Mouse (Mus musculus): ENCODE results near the gene Ccdc40. TPM values are rescaled to one million over a fixed set of nuclear protein-coding genes. Genes with fewer than 3 reads are reported as not detected.
A peak's percentile ranks its signal among the peaks of the same experiment; 100 is the strongest.

Gene Ccdc40
- polyA plus RNA-seq, 1 experiment from 2014 or later = 12.1 TPM

DNA sequence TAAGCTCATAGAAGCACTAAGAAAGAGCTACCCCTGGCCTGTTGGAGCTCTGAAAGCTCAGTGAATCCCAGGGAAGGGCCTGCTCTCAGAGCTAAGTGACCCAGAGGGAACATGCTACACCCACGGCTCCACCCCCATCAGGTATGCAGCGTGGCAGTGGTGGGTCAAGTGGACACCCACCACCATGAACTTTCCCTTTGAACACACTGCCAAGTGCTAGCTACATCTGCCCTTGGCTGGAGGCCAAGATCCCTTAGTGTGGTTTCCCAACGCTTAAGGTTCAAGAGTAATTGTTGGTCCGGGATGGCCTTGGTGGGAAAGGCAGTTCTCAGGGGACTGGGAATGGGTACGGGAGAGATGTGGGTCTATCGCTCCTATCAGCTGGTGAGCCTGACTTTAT is 40.0 kb upstream of the Ccdc40 start:
- H3K4me3 ChIP-seq (ENCODE audit: low read depth, low read length) = no peak overlapping the region
- H3K36me3 ChIP-seq (replicated peaks; ENCODE audit: control insufficient read depth, insufficient read depth, low read depth, low read length) = no peaks in the 10 kb centered on the region
- no peak overlapping the region for H3K9ac ChIP-seq (replicated peaks; ENCODE audit: low read length)
- DNase-seq (ENCODE audit: low spot score) = no peak
- no peak for ATAC-seq (replicated peaks; ENCODE audit: insufficient number of reproducible peaks, low FRiP score, low TSS enrichment, low read depth)
- H3K9me3 ChIP-seq (replicated peaks; ENCODE audit: control insufficient read depth, low read length) = no peaks in the 10 kb centered on the region
- no peaks in the 10 kb centered on the region for H3K27me3 ChIP-seq (ENCODE audit: control insufficient read depth, insufficient read depth, low read length)
- peaks cover 4% of the 10 kb centered on the region; the same call in 1 of the 2 replicates for H3K4me1 ChIP-seq (ENCODE audit: control insufficient read depth, insufficient read depth, low read length)
- H3K27ac ChIP-seq (replicated peaks; ENCODE audit: low read depth, low read length) = no peak overlapping the region
- 77% methylated on average over 6 of the region's 6 CpGs for WGBS
- H3K4me2 ChIP-seq (ENCODE audit: low read depth, low read length) = no peak overlapping the region

DNA sequence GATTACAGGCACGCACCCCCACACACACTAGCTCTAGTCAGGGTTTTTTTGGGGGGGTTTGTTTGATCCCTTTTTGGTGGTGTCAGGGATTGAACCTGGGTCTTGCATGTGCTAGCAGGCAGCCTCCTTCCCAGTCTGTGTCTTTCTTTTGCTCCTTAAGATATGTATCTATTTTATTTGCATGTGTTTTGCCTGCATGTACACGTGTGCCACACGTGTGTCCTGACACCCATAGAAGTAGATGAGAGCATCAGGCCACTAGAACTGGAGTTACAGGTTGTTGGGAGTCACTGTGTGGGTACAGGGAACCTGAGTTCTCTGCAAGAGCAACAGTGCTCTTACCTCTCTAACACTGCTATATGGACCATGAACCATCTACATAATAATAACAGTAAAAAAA is 39.1 kb upstream of the Ccdc40 start:
- Histone ChIP-seq H3K9me3 (replicated peaks; ENCODE audit: control insufficient read depth, low read length) (no peaks in the 10 kb centered on the region), H3K4me1 (ENCODE audit: control insufficient read depth, insufficient read depth, low read length) (peaks cover 4% of the 10 kb centered on the region; the same call in 1 of the 2 replicates), H3K9ac (replicated peaks; ENCODE audit: low read length) (no peak overlapping the region), H3K27ac (replicated peaks; ENCODE audit: low read depth, low read length) (no peak overlapping the region), H3K4me3 (ENCODE audit: low read depth, low read length) (no peak overlapping the region), H3K4me2 (ENCODE audit: low read depth, low read length) (no peak overlapping the region), H3K36me3 (replicated peaks; ENCODE audit: control insufficient read depth, insufficient read depth, low read depth, low read length) (no peaks in the 10 kb centered on the region), H3K27me3 (ENCODE audit: control insufficient read depth, insufficient read depth, low read length) (no peaks in the 10 kb centered on the region)
- ATAC-seq (replicated peaks; ENCODE audit: insufficient number of reproducible peaks, low FRiP score, low TSS enrichment, low read depth) (no peak), DNase-seq (ENCODE audit: low spot score) (no peak)
- WGBS = 80% methylated on average over 3 of the region's 3 CpGs

DNA sequence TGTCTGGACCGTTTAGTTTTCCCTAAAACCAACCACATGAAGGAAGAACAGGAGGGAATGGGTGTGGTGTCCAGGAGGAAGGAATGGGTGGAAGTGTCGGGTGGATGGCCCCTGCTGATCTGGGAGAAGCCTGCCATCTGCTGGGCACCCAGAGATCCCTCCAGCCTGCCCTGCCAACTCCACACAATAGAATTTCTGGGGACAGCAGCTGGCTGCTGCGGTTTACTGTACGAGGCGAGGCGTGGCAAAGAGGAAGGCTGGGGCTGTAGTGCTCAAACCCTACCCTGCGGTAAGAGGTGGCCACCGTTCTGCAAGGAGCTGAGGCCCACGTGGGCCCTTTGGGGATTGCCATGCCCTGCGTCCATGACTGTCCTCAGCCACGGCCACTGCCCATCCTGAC is 37.9 kb upstream of the Ccdc40 start:
- DNase-seq (ENCODE audit: low spot score) (peak; percentile 75), ATAC-seq (replicated peaks; ENCODE audit: insufficient number of reproducible peaks, low FRiP score, low TSS enrichment, low read depth) (peak; percentile 73)
- WGBS = 35% methylated on average over 11 of the region's 11 CpGs
- Histone ChIP-seq H3K9ac (replicated peaks; ENCODE audit: low read length) (no peak overlapping the region), H3K27me3 (ENCODE audit: control insufficient read depth, insufficient read depth, low read length) (no peaks in the 10 kb centered on the region), H3K4me3 (ENCODE audit: low read depth, low read length) (no peak overlapping the region), H3K4me2 (ENCODE audit: low read depth, low read length) (no peak overlapping the region), H3K9me3 (replicated peaks; ENCODE audit: control insufficient read depth, low read length) (no peaks in the 10 kb centered on the region), H3K4me1 (ENCODE audit: control insufficient read depth, insufficient read depth, low read length) (peaks cover 4% of the 10 kb centered on the region; the same call in 1 of the 2 replicates), H3K36me3 (replicated peaks; ENCODE audit: control insufficient read depth, insufficient read depth, low read depth, low read length) (no peaks in the 10 kb centered on the region), H3K27ac (replicated peaks; ENCODE audit: low read depth, low read length) (no peak overlapping the region)

DNA sequence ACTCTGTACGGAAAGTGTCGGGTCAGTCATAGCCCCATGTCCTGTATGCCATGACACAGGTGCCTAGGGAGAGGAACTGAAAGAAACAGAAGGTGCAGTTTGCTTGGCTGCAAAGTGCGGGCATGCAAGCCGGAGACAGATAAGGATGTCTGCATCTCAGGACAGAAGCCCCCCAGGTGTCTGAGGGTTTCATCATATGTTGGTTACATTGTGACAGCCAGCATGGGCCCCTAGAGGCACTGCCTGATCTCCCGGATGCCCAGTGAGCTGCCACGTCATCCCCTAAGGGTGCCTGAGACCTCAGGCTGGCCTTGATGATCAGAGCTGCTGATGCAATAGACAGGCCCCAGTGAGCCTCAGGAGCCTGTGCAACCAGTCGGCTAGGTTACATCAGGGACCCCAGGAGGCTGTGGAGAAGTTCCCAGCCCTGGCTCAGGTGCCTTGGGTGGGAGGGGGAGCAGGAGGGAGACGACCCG is 36.7 kb upstream of the Ccdc40 start:
- DNase-seq (ENCODE audit: low spot score) = no peak
- Histone ChIP-seq H3K9ac (replicated peaks; ENCODE audit: low read length) (no peak overlapping the region), H3K4me1 (ENCODE audit: control insufficient read depth, insufficient read depth, low read length) (peaks cover 4% of the 10 kb centered on the region; the same call in 1 of the 2 replicates), H3K36me3 (replicated peaks; ENCODE audit: control insufficient read depth, insufficient read depth, low read depth, low read length) (no peaks in the 10 kb centered on the region), H3K27me3 (ENCODE audit: control insufficient read depth, insufficient read depth, low read length) (no peaks in the 10 kb centered on the region), H3K27ac (replicated peaks; ENCODE audit: low read depth, low read length) (no peak overlapping the region), H3K9me3 (replicated peaks; ENCODE audit: control insufficient read depth, low read length) (no peaks in the 10 kb centered on the region), H3K4me3 (ENCODE audit: low read depth, low read length) (no peak overlapping the region), H3K4me2 (ENCODE audit: low read depth, low read length) (no peak overlapping the region)
- 81% methylated on average over 9 of the region's 9 CpGs for WGBS
- ATAC-seq (replicated peaks; ENCODE audit: insufficient number of reproducible peaks, low FRiP score, low TSS enrichment, low read depth) = no peak

DNA sequence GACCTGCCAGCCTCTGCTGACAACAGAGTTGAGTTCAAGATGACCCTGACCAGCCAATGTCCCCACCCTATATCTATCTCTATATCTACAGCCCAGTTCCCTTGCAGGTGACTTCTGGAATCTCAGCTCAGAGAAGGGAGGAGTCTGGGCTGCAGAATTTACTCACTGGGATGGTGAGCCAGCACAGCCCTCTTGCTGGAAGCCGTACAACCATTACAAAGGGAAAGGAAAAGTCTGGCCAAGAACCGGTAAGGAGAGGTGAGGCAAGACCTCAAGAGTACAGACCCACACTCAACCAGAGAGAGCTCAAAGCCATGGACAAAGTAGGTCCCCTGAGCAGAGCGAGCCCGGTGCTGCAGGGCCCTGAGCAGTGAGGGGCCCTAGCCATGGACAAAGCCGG is 36.2 kb upstream of the Ccdc40 start:
- Histone ChIP-seq H3K4me2 (ENCODE audit: low read depth, low read length) (no peak overlapping the region), H3K27ac (replicated peaks; ENCODE audit: low read depth, low read length) (no peak overlapping the region), H3K9ac (replicated peaks; ENCODE audit: low read length) (no peak overlapping the region), H3K36me3 (replicated peaks; ENCODE audit: control insufficient read depth, insufficient read depth, low read depth, low read length) (no peaks in the 10 kb centered on the region), H3K27me3 (ENCODE audit: control insufficient read depth, insufficient read depth, low read length) (no peaks in the 10 kb centered on the region), H3K4me1 (ENCODE audit: control insufficient read depth, insufficient read depth, low read length) (peaks cover 2% of the 10 kb centered on the region; the same call in 1 of the 2 replicates), H3K9me3 (replicated peaks; ENCODE audit: control insufficient read depth, low read length) (no peaks in the 10 kb centered on the region), H3K4me3 (ENCODE audit: low read depth, low read length) (no peak overlapping the region)
- DNase-seq (ENCODE audit: low spot score) (no peak), ATAC-seq (replicated peaks; ENCODE audit: insufficient number of reproducible peaks, low FRiP score, low TSS enrichment, low read depth) (no peak)
- WGBS = 94% methylated on average over 5 of the region's 5 CpGs

DNA sequence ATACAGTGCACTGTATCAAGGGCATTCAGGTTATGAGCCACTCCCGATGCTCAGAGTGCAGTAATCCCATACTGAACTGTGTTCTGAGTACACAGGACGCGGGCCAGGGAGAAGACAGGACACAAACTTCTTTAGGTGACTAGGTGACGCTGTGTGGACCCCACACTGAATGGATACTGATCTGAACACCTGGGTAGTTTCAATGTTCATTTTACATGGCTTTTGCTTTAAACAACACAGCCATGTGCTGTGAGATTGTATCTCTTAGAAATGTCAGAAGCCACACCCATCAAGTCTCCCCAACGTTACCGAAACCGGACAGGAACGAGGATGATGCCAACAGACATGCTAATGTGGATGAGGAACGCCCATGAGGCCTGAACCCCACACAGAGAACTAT is 35.8 kb upstream of the Ccdc40 start:
- Histone ChIP-seq H3K27me3 (ENCODE audit: control insufficient read depth, insufficient read depth, low read length) (no peaks in the 10 kb centered on the region), H3K9ac (replicated peaks; ENCODE audit: low read length) (no peak overlapping the region), H3K36me3 (replicated peaks; ENCODE audit: control insufficient read depth, insufficient read depth, low read depth, low read length) (no peaks in the 10 kb centered on the region), H3K27ac (replicated peaks; ENCODE audit: low read depth, low read length) (no peak overlapping the region), H3K4me1 (ENCODE audit: control insufficient read depth, insufficient read depth, low read length) (no peaks in the 10 kb centered on the region; the same call in 1 of the 2 replicates), H3K9me3 (replicated peaks; ENCODE audit: control insufficient read depth, low read length) (no peaks in the 10 kb centered on the region), H3K4me3 (ENCODE audit: low read depth, low read length) (no peak overlapping the region), H3K4me2 (ENCODE audit: low read depth, low read length) (no peak overlapping the region)
- WGBS = 86% methylated on average over 9 of the region's 9 CpGs
- DNase-seq (ENCODE audit: low spot score) (no peak), ATAC-seq (replicated peaks; ENCODE audit: insufficient number of reproducible peaks, low FRiP score, low TSS enrichment, low read depth) (no peak)

DNA sequence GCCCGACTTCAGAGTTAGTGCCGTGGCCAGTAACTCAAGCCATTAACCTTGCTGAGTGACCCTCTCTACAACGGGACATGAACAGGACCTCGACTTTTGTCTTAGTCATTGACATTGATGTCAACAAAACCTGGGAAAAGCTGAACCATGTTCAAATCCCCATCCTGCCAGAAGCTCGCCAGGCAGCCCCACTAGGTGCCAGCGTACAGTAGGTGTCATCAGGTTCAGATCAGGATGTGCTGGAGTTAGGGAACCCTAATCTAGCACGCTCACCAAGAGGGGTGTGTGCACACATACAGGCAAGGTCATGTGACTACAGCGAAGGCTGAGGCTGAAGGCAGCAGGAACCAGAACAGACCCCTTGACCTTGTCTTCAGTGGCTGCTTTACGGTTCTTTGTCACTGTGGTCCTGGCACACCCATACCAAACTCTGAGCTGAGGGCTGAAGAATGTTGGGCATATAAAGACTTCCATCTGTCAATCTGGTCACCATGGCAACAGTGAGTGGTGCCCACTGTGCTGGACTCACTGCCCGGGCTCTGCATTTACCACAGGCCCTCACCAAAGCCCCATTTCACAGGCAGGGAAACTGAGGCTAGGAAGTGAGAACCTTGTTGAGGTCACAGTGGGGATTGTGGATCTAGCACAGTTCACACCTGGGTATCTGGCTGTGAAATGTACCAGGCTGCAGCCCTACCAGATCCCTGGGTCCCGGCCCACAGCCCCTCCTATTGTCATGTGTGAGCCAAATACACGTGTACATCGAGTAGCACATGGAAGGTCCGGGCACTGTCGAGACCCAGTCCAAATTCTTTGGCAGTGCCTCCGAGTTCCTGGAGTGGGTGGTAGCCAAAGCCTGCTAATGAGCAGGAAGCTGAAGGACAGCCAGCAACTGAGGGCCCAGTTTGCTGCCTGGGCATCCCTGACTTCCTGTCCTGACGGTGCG is 30.5 kb upstream of the Ccdc40 start:
- Histone ChIP-seq H3K4me1 (ENCODE audit: control insufficient read depth, insufficient read depth, low read length) (no peaks in the 10 kb centered on the region), H3K27me3 (ENCODE audit: control insufficient read depth, insufficient read depth, low read length) (no peaks in the 10 kb centered on the region), H3K9me3 (replicated peaks; ENCODE audit: control insufficient read depth, low read length) (no peaks in the 10 kb centered on the region), H3K27ac (replicated peaks; ENCODE audit: low read depth, low read length) (no peak overlapping the region), H3K36me3 (replicated peaks; ENCODE audit: control insufficient read depth, insufficient read depth, low read depth, low read length) (no peaks in the 10 kb centered on the region), H3K4me2 (ENCODE audit: low read depth, low read length) (no peak overlapping the region), H3K9ac (replicated peaks; ENCODE audit: low read length) (no peak overlapping the region), H3K4me3 (ENCODE audit: low read depth, low read length) (no peak overlapping the region)
- ATAC-seq (replicated peaks; ENCODE audit: insufficient number of reproducible peaks, low FRiP score, low TSS enrichment, low read depth) (no peak), DNase-seq (ENCODE audit: low spot score) (no peak)
- 88% methylated on average over 18 of the region's 18 CpGs for WGBS

DNA sequence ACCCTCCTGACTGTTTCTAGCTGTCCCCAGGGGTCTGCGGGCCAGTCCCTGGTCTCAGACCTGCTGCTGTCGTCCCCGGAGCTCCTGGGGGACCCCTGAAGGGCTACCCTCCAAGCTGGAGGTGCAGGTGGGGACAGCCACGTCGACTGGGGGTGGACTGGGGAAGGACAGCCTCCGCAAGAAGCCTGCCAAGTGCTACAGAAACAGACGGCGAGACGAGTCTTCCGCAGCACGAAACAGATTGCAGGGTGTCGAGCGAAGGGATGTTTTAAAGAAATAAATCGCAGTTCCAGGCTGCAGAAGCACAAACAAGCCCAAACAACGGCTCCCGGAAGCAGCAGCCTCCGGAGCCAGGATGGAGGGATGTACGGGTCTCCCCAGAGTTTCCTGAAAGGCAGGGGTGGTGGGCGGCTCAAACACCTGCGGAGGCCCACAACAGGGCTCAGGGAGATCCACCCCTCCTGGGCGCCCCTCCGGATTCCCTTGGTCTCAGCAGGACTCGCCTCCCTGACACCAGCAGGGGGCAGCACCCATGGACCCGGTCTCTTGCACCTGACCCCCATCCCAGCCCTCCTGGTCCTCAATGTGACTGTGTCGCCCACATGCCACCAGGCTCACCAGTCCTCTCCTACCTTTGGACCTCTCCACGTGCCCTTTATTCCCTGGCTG is 29.7 kb upstream of the Ccdc40 start:
- no peaks in the 10 kb centered on the region for H3K9me3 ChIP-seq (replicated peaks; ENCODE audit: control insufficient read depth, low read length)
- no peak overlapping the region for H3K4me3 ChIP-seq (ENCODE audit: low read depth, low read length)
- ATAC-seq (replicated peaks; ENCODE audit: insufficient number of reproducible peaks, low FRiP score, low TSS enrichment, low read depth) = no peak
- WGBS = 59% methylated on average over 26 of the region's 26 CpGs
- no peak overlapping the region for H3K27ac ChIP-seq (replicated peaks; ENCODE audit: low read depth, low read length)
- H3K36me3 ChIP-seq (replicated peaks; ENCODE audit: control insufficient read depth, insufficient read depth, low read depth, low read length) = no peaks in the 10 kb centered on the region
- H3K4me2 ChIP-seq (ENCODE audit: low read depth, low read length) = no peak overlapping the region
- no peaks in the 10 kb centered on the region for H3K4me1 ChIP-seq (ENCODE audit: control insufficient read depth, insufficient read depth, low read length)
- DNase-seq (ENCODE audit: low spot score) = peak; percentile 36
- no peaks in the 10 kb centered on the region for H3K27me3 ChIP-seq (ENCODE audit: control insufficient read depth, insufficient read depth, low read length)
- H3K9ac ChIP-seq (replicated peaks; ENCODE audit: low read length) = no peak overlapping the region

All from embryonic facial prominence, embryonic 11.5 days (tissue).